Mouse (Mus musculus) fibroblast of lung, adult 2 months (primary cell): ENCODE measurements at regions not wholly inside any gene's neighbourhood (a gene's known extent, or its start where the extent isn't known, plus 50 kb on each side); places are given as distances from the start of the nearest gene placed in this dataset.

Experiments
- DNase-seq: peaks from one replicate; pipeline ENCODE4 v3.0.0-alpha.2; 2011; ENCODE audit warnings: low read depth

- DNase-seq: no peak
These were observed 135.6 kb upstream of the Dock1 start for GRCm38 (mm10) chr7:134534821-134535220.

DNA sequence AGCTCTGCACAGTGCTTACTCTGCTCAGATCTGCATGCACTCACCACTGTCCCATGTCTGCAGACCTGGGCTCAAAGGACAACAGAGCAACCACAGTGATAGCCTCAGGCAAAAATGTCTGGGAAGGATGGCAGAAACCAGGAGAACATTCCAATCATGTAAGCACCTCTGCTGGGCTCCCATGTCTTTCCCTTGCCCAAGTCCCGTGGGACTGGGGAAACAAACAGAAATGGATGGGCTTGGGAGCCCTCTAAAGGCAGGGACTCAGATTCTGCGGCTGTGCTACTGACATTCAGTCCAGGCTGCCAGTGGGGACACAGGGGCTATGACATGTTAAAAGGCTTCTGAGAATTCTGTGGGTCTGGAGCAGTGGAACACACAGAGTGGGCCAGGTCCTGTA, 128.8 kb upstream of the Dock1 start:
- DNase-seq: no peak

GRCm38 (mm10) chr7:134546187-134546586, 124.3 kb upstream of the Dock1 start:
- DNase-seq: no peak

DNA sequence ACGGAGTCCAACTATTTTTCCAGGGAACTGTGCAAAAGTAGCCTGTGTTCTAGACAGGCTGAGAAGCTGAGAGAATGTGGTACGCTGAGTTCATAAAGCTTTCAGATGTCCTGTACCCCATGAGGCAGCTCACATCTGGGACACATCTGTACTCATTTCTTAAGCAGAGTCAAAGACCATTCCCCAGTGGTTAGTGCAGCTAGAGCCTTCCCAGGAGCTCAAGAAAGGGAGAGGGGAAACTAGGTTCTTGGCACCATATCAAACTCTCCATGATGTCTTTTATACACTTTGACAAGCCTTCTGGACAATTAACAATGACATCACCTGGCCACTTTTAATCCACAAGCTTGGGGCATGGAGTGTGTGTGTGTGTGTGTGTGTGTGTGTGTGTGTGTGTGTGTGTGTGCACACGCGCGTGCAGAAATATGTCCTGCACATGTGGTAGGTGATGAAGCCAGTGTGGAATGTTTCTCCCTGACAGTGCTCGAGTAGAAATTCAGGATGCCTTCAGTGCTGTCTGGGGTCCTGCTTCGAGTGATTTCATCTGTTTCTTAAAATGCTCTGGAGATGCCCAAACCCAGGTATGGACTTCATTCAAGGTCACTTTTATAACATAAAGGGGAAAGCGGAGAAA, 121.1 kb upstream of the Dock1 start:
- DNase-seq: no peak

GRCm38 (mm10) chr7:134550221-134550809, 120.1 kb upstream of the Dock1 start:
- DNase-seq: no peak

- no peak for DNase-seq
These were observed 118.4 kb upstream of the Dock1 start for GRCm38 (mm10) chr7:134552051-134552451.

GRCm38 (mm10) chr7:134556061-134556460, 114.4 kb upstream of the Dock1 start:
- no peak for DNase-seq

GRCm38 (mm10) chr7:134566322-134566721, 104.1 kb upstream of the Dock1 start:
- DNase-seq: peak; percentile 36

DNA sequence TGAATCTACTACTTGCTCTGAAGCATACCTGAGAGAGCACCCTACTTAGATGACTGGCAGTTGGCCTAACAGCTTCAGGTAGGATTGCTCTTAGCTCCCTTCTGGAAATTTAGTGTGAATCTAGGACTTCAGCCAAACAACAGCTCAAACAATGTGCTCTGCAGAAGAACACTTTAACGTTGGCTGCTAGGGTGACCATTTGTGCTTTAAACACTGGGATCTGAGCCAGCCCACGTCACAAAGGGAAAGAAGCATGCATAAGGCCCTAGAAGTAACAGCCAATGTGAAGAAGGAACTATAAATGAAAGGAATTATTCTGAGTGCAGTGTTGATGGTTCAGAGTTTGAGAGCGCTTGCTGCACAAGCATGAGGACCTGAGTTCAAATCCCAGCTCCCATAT, 101.2 kb upstream of the Dock1 start:
- DNase-seq: no peak

- no peak for DNase-seq
These were observed 100.2 kb upstream of the Dock1 start for GRCm38 (mm10) chr7:134570176-134570810.

DNA sequence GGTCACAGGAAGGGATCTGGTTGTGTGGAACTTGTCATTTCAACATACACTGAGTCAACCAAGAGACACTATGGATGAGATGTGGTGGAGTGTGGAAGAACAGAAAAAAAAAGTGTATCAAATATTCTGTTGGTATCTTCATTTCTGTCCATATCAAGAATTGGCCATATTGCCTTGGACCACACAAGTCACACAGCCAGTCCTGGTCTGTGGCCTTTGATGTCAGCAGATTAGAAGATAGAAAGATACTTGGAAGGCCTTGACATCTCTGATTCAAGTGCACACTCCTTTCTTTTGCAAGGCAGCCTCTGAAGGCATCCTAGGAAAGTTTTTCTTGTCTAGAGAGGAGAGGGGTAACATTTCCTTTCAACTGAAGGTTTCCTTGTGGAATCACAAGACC, 88.7 kb upstream of the Dock1 start:
- DNase-seq: no peak

DNA sequence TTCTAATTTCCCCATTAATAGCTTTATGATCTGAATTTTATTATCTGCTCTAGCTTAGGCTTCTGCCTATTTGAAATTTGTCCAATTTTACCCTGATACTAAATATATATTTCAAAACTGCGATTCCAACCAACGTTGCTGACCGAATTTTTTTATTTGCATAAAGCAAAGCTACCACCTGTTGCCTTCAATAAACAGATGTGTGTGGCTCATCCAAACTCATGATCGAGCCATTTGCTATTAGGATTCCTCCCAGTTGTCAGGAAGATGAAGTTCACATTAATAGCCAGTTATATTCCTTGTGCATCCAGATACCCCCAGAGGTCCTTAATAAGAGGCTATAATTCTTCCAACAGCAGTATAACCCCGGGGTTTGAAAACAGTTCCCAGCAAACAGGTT, 85.0 kb upstream of the Dock1 start:
- no peak for DNase-seq

- no peak for DNase-seq
These were observed 83.5 kb upstream of the Dock1 start for GRCm38 (mm10) chr7:134586990-134587389.

DNA sequence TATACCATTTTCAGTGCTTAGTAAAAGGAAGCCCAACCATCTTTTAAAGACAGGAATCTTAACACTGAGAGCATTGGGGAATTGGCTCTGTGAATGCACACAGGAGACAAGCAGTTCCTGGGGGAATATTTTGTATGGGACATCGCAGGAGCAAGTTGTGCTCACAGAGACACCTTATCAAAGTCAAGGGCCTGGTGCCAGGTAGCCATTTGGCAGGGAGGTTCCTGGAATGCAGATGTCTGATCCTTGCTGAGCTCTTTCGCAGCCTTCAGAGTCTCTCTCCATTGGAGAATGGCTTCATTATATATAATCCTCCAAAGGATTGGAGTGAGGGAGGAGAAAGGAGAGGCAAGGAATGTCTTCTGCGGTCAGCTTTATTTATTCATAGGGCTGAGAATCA, 62.6 kb upstream of the Dock1 start:
- DNase-seq: no peak

DNA sequence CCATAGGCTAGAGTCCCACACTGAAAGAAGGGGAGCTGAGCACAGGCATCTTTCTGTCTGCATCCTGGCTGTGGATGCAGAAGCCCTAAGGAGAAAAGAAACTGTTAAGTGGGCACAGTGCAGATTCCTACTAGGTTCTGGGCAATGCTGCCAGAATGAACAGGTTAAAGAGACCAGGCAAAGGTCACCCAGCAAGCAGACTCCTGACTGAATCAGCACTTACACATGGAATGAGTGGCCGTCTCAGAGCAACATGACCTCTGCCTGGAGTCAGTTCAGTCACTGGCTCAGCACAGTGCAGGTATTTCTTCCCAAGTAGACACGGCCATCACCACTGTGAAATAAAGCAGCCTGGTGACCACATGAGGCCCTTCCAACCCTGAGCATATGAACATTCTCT, 60.3 kb upstream of the Dock1 start:
- no peak for DNase-seq

GRCm38 (mm10) chr7:134611371-134611770, 59.1 kb upstream of the Dock1 start:
- DNase-seq: peak; percentile 40

GRCm38 (mm10) chr7:134612175-134612633, 58.2 kb upstream of the Dock1 start:
- DNase-seq: no peak

GRCm38 (mm10) chr7:134619220-134619975, 51.1 kb upstream of the Dock1 start:
- DNase-seq: no peak

DNA sequence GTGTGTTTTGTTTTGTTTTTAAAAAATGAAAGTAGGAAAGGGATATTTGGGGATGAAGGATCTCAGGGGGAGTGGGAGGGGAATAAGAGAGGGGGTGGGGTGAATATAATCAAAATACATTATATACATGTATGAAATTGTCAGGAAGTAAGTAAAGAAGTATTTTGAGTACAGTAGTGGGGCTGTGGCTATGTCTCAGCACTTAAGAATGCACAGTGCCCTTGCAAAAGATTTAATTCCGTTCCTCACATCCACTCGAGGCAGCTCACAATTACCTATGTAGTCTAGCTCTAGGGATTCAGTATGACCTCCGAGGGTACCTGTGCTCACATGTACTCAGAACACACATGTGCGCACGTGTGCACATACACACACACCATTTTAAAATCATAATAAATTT, 50.4 kb upstream of the Dock1 start:
- no peak for DNase-seq
